Mouse (Mus musculus) c-Kit-negative CD71-positive TER-119-positive erythroid progenitor cells, embryonic 14.5 days (primary cell): ENCODE results near the gene Ephx1.
"Not testable (repeated sequence)": the region's sequence is repeated elsewhere in the genome, so short reads cannot be mapped to it uniquely, and the experiment has no call there.

Experiments
- DNase-seq: peaks from one replicate; pipeline ENCODE4 v3.0.0-alpha.2; 2013; ENCODE audit warnings: low read depth, low spot score

Gene Ephx1

GRCm38 (mm10) chr1:180936610-180937398, 83.9 kb downstream of the Ephx1 start:
- DNase-seq, result not testable (repeated sequence)

GRCm38 (mm10) chr1:180934467-180935419, 86.0 kb downstream of the Ephx1 start, which contains the start of gene Lefty1:
Gene Lefty1 (plus strand): TSS chr1:180935022.
- no peak for DNase-seq

GRCm38 (mm10) chr1:180933659-180934058, 87.0 kb downstream of the Ephx1 start:
- DNase-seq, result no peak

GRCm38 (mm10) chr1:180931106-180931505, 89.6 kb downstream of the Ephx1 start:
- no peak for DNase-seq

DNA sequence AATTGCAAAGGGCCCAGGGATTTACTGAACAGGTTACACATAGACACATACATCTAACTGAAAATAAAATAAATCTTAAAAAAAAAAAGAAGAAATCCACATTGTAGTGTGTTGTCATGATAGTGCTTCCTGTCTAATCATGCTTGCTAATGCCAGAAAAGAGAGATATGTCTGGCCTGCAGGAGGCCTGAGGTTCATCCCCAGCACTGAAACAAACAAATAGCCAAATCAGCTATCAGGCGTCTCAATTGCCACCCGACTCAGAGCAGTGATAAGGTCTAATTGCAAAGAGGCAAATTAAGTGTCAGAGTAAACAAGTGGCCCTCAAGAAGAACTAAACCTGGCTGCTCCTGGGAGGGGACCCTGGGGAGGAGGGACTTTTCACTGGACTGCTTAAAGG, 91.1 kb downstream of the Ephx1 start:
- no peak for DNase-seq

DNA sequence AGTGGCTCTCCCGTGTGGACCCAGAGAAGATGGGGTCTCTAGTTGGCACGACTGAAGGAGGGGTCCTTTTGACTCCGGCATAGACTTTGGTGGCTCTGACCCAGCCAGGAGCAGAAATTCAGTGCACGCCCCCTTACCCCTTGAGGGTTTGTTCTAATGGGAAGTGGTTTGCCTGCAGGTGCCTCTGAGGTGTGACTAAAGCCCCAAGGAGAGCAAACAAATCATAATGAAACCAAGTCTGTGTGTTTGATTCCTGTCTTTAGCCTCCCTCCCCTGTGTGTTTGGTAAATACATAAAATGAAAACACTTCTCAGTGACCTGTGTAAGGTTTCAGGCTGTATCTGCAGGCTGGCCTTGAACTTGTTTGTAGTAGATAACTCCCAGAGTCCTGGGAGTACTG, 94.4 kb downstream of the Ephx1 start:
- no peak for DNase-seq
